Mouse (Mus musculus): ENCODE data around the gene Fbxo28.
A peak's percentile ranks its signal among the peaks of the same experiment; 100 is the strongest.

Fbxo28 gene

GRCm38 (mm10) chr1:182340821-182341781 lies at the start of gene Fbxo28:
Fbxo28 (minus strand) TSS chr1:182341629.
- peak; percentile 83 for DNase-seq (ENCODE audit: low read depth, low spot score)

- DNase-seq (ENCODE audit: low read depth, low spot score) = no peak
Observed at GRCm38 (mm10) chr1:182388729-182389128, 47.3 kb upstream of the Fbxo28 start.

- DNase-seq (ENCODE audit: low read depth, low spot score) = no peak
Observed at GRCm38 (mm10) chr1:182386449-182386848, 45.0 kb upstream of the Fbxo28 start.

- no peak for DNase-seq (ENCODE audit: low read depth, low spot score)
Observed at GRCm38 (mm10) chr1:182383096-182383495, 41.7 kb upstream of the Fbxo28 start.

GRCm38 (mm10) chr1:182381327-182381726 lies 39.9 kb upstream of the Fbxo28 start:
- DNase-seq (ENCODE audit: low read depth, low spot score) = no peak

GRCm38 (mm10) chr1:182380683-182381082 lies 39.3 kb upstream of the Fbxo28 start:
- DNase-seq (ENCODE audit: low read depth, low spot score) = no peak

GRCm38 (mm10) chr1:182378876-182379275 lies 37.4 kb upstream of the Fbxo28 start:
- no peak for DNase-seq (ENCODE audit: low read depth, low spot score)

GRCm38 (mm10) chr1:182378205-182378835 lies 36.9 kb upstream of the Fbxo28 start:
- no peak for DNase-seq (ENCODE audit: low read depth, low spot score)

GRCm38 (mm10) chr1:182377519-182377918 lies 36.1 kb upstream of the Fbxo28 start:
- DNase-seq (ENCODE audit: low read depth, low spot score) = no peak

GRCm38 (mm10) chr1:182376826-182377225 lies 35.4 kb upstream of the Fbxo28 start:
- no peak for DNase-seq (ENCODE audit: low read depth, low spot score)

- peak; percentile 80 for DNase-seq (ENCODE audit: low read depth, low spot score)
Observed at GRCm38 (mm10) chr1:182376221-182376620, 34.8 kb upstream of the Fbxo28 start.

GRCm38 (mm10) chr1:182371891-182372290 lies 30.5 kb upstream of the Fbxo28 start:
- no peak for DNase-seq (ENCODE audit: low read depth, low spot score)

GRCm38 (mm10) chr1:182369435-182369834 lies 28.0 kb upstream of the Fbxo28 start:
- no peak for DNase-seq (ENCODE audit: low read depth, low spot score)

GRCm38 (mm10) chr1:182368782-182369181 lies 27.4 kb upstream of the Fbxo28 start:
- no peak for DNase-seq (ENCODE audit: low read depth, low spot score)

GRCm38 (mm10) chr1:182368309-182368708 lies 26.9 kb upstream of the Fbxo28 start:
- DNase-seq (ENCODE audit: low read depth, low spot score) = no peak

- DNase-seq (ENCODE audit: low read depth, low spot score) = no peak
Observed at GRCm38 (mm10) chr1:182363683-182364404, 22.4 kb upstream of the Fbxo28 start.

- DNase-seq (ENCODE audit: low read depth, low spot score) = no peak
Observed at GRCm38 (mm10) chr1:182362703-182363102, 21.3 kb upstream of the Fbxo28 start.

GRCm38 (mm10) chr1:182358133-182358532 lies 16.7 kb upstream of the Fbxo28 start:
- DNase-seq (ENCODE audit: low read depth, low spot score) = no peak

GRCm38 (mm10) chr1:182354504-182355147 lies 13.2 kb upstream of the Fbxo28 start:
- DNase-seq (ENCODE audit: low read depth, low spot score) = no peak

GRCm38 (mm10) chr1:182349557-182349956 lies 8.1 kb upstream of the Fbxo28 start:
- DNase-seq (ENCODE audit: low read depth, low spot score) = no peak

- DNase-seq (ENCODE audit: low read depth, low spot score) = no peak
Observed at GRCm38 (mm10) chr1:182346491-182346890, 5.1 kb upstream of the Fbxo28 start.

GRCm38 (mm10) chr1:182345857-182346256 lies 4.4 kb upstream of the Fbxo28 start:
- DNase-seq (ENCODE audit: low read depth, low spot score) = no peak
